Comparison of ENCODE assay signal across 11 mouse cellular contexts in genomic region chr4:100922816-100923554, GRCm38 (mm10).
A peak's percentile ranks its signal among the peaks of the same experiment; 100 is the strongest.
DNase-seq lines count a peak whose midpoint lies in the region; ATAC-seq and TF ChIP-seq lines count a peak whose summit lies in the region.
"Had no signal": no experiment of that assay in that cellular context is flagged by ENCODE, and none has a peak within 500 bp of the region (broad histone marks: within the 10 kb centered on the region; RNA-seq: fewer than 3 reads in every experiment).

No protein-coding gene starts in this region.

- H3K27me3 ChIP-seq in embryonic facial prominence, embryonic 10.5 days (replicated peaks; ENCODE audit: low read depth, poor library complexity, severe bottlenecking): no peaks in the 10 kb centered on the region
- no peaks in the 10 kb centered on the region for H3K27me3 ChIP-seq in embryonic facial prominence, embryonic 14.5 days (replicated peaks; ENCODE audit: control insufficient read depth, insufficient read depth, low read length)
- no peaks in the 10 kb centered on the region for H3K27me3 ChIP-seq in kidney, embryonic 16.5 days (ENCODE audit: insufficient read depth, low read length)
- H3K27me3 ChIP-seq in lung, embryonic 14.5 days (ENCODE audit: insufficient read depth, low read length): no peaks in the 10 kb centered on the region
- H3K27me3 ChIP-seq in neural tube, embryonic 15.5 days (replicated peaks): no peaks in the 10 kb centered on the region
- H3K27me3 ChIP-seq: liver, embryonic 13.5 days; midbrain, embryonic 15.5 days had no signal

- TF ChIP-seq CTCF in lung, embryonic 14.5 days (IDR thresholded peaks at IDR 0.05; ENCODE audit: low read depth): no peak; the same call in 1 of the 2 replicates

- DNase-seq in embryonic facial prominence, embryonic 10.5 days (ENCODE audit: low spot score): peak; percentile 52
- DNase-seq in embryonic facial prominence, embryonic 14.5 days (ENCODE audit: low spot score): peak; percentile 82
- DNase-seq in lung, embryonic 14.5 days: peak; percentile 73
- no peak for DNase-seq in right cerebral cortex, postnatal 4 days
- DNase-seq: liver, embryonic 13.5 days; thymus, adult 2 months had no signal

- H3K4me1 ChIP-seq in embryonic facial prominence, embryonic 10.5 days: peaks cover 54% of the 10 kb centered on the region
- peaks cover 36% of the 10 kb centered on the region for H3K4me1 ChIP-seq in embryonic facial prominence, embryonic 14.5 days (ENCODE audit: control insufficient read depth, insufficient read depth, low read length)
- peaks cover 34% of the 10 kb centered on the region for H3K4me1 ChIP-seq in kidney, embryonic 16.5 days (ENCODE audit: insufficient read depth, low read length)
- H3K4me1 ChIP-seq in lung, embryonic 14.5 days (ENCODE audit: insufficient read depth): peaks cover 16% of the 10 kb centered on the region; the same call in 1 of the 2 replicates
- H3K4me1 ChIP-seq in neural tube, embryonic 15.5 days: peaks cover 3% of the 10 kb centered on the region; the same call in 1 of the 2 replicates
- H3K4me1 ChIP-seq: liver, embryonic 13.5 days had no signal

- 59% methylated on average over 11 of the region's 11 CpGs for WGBS in embryonic facial prominence, embryonic 10.5 days
- WGBS in embryonic facial prominence, embryonic 14.5 days: 36% methylated on average over 11 of the region's 11 CpGs
- 33% methylated on average over 11 of the region's 11 CpGs for WGBS in kidney, embryonic 16.5 days
- WGBS in lung, embryonic 14.5 days: 29% methylated on average over 11 of the region's 11 CpGs
- 86% methylated on average over 11 of the region's 11 CpGs for WGBS in neural tube, embryonic 15.5 days

- peaks cover 47% of the 10 kb centered on the region for H3K36me3 ChIP-seq in embryonic facial prominence, embryonic 10.5 days (replicated peaks)
- peaks cover 37% of the 10 kb centered on the region for H3K36me3 ChIP-seq in embryonic facial prominence, embryonic 14.5 days (ENCODE audit: control insufficient read depth, insufficient read depth, low read length)
- peaks cover 15% of the 10 kb centered on the region for H3K36me3 ChIP-seq in kidney, embryonic 16.5 days (ENCODE audit: insufficient read depth, low read length)
- H3K36me3 ChIP-seq in lung, embryonic 14.5 days (ENCODE audit: insufficient read depth): peaks cover 6% of the 10 kb centered on the region; the same call in 1 of the 2 replicates
- H3K36me3 ChIP-seq in neural tube, embryonic 15.5 days: peaks cover 2% of the 10 kb centered on the region; the same call in 1 of the 2 replicates
- H3K36me3 ChIP-seq: liver, embryonic 13.5 days; midbrain, embryonic 15.5 days had no signal

- H3K4me3 ChIP-seq in embryonic facial prominence, embryonic 10.5 days: no peak overlapping the region
- no peak overlapping the region for H3K4me3 ChIP-seq in embryonic facial prominence, embryonic 14.5 days (ENCODE audit: low read depth, low read length)
- no peak overlapping the region for H3K4me3 ChIP-seq in kidney, embryonic 16.5 days (ENCODE audit: low read length)
- H3K4me3 ChIP-seq in lung, embryonic 14.5 days (ENCODE audit: low read depth, low read length): no peak overlapping the region
- H3K4me3 ChIP-seq in neural tube, embryonic 15.5 days (replicated peaks): no peak overlapping the region
- H3K4me3 ChIP-seq: liver, embryonic 13.5 days; midbrain, embryonic 15.5 days had no signal

- H3K27ac ChIP-seq in embryonic facial prominence, embryonic 10.5 days (replicated peaks): no peak overlapping the region; the same call in 1 of the 2 replicates
- H3K27ac ChIP-seq in embryonic facial prominence, embryonic 14.5 days (replicated peaks; ENCODE audit: low read depth, low read length): no peak overlapping the region
- peak overlapping the region; percentile 60; the same call in 1 of the 2 replicates for H3K27ac ChIP-seq in kidney, embryonic 16.5 days (ENCODE audit: low read length)
- no peak overlapping the region; the same call in 1 of the 2 replicates for H3K27ac ChIP-seq in lung, embryonic 14.5 days (ENCODE audit: low read depth)
- H3K27ac ChIP-seq in neural tube, embryonic 15.5 days (replicated peaks): no peak overlapping the region
- H3K27ac ChIP-seq: liver, embryonic 13.5 days; midbrain, embryonic 15.5 days had no signal

- H3K9me3 ChIP-seq in embryonic facial prominence, embryonic 10.5 days: no peaks in the 10 kb centered on the region
- H3K9me3 ChIP-seq in embryonic facial prominence, embryonic 14.5 days (ENCODE audit: control insufficient read depth, low read length): no peaks in the 10 kb centered on the region
- H3K9me3 ChIP-seq in kidney, embryonic 16.5 days (ENCODE audit: low read length): no peaks in the 10 kb centered on the region
- H3K9me3 ChIP-seq in lung, embryonic 14.5 days (ENCODE audit: low read depth, low read length): no peaks in the 10 kb centered on the region
- no peaks in the 10 kb centered on the region for H3K9me3 ChIP-seq in neural tube, embryonic 15.5 days (replicated peaks)
- H3K9me3 ChIP-seq: liver, embryonic 13.5 days; midbrain, embryonic 15.5 days had no signal

- peak; percentile 74 for ATAC-seq in embryonic facial prominence, embryonic 14.5 days (ENCODE audit: low read depth)
- peak; percentile 35; the same call in 1 of the 2 replicates for ATAC-seq in kidney, embryonic 16.5 days (ENCODE audit: low FRiP score, low TSS enrichment)
- ATAC-seq in lung, embryonic 14.5 days (ENCODE audit: insufficient read depth): peak; percentile 77
- no peak for ATAC-seq in neural tube, embryonic 15.5 days (ENCODE audit: low FRiP score)
- ATAC-seq in frontal cortex, adult (ENCODE audit: low TSS enrichment): no peak
- no peak for ATAC-seq in inflammation-experienced regulatory T-cells, adult 6 months
- ATAC-seq: midbrain, embryonic 15.5 days had no signal

- no peak overlapping the region for H3K9ac ChIP-seq in embryonic facial prominence, embryonic 14.5 days (ENCODE audit: low read depth, low read length)
- H3K9ac ChIP-seq in kidney, embryonic 16.5 days (replicated peaks; ENCODE audit: low read length): no peak overlapping the region
- no peak overlapping the region for H3K9ac ChIP-seq in lung, embryonic 14.5 days
- no peak overlapping the region for H3K9ac ChIP-seq in neural tube, embryonic 15.5 days (replicated peaks)
- H3K9ac ChIP-seq: liver, embryonic 13.5 days; midbrain, embryonic 15.5 days had no signal

- H3K4me2 ChIP-seq in embryonic facial prominence, embryonic 14.5 days (ENCODE audit: low read depth, low read length): no peak overlapping the region
- no peak overlapping the region for H3K4me2 ChIP-seq in kidney, embryonic 16.5 days (replicated peaks; ENCODE audit: low read depth, low read length)
- no peak overlapping the region for H3K4me2 ChIP-seq in lung, embryonic 14.5 days
- no peak overlapping the region for H3K4me2 ChIP-seq in neural tube, embryonic 15.5 days
- H3K4me2 ChIP-seq: liver, embryonic 13.5 days; midbrain, embryonic 15.5 days had no signal

Comparison
In these comparisons a context has a peak if more than half of its experiments do, and no peak if none do; other contexts are left out.
1. ATAC-seq: peak in embryonic facial prominence, embryonic 14.5 days (single experiment), kidney, embryonic 16.5 days (single experiment) and lung, embryonic 14.5 days (single experiment); none in neural tube, embryonic 15.5 days (single experiment), frontal cortex, adult (single experiment) and inflammation-experienced regulatory T-cells, adult 6 months (single experiment).